Mouse (Mus musculus): ENCODE measurements around the gene Dnah7a. TPM values are rescaled to one million over a fixed set of nuclear protein-coding genes. Genes with fewer than 3 reads are reported as not detected.
"Not testable (repeated sequence)": the region's sequence is repeated elsewhere in the genome, so short reads cannot be mapped to it uniquely, and the experiment has no call there.

Gene Dnah7a
- polyA plus RNA-seq, 1 experiment from 2014 or later = 0.27 TPM

DNA sequence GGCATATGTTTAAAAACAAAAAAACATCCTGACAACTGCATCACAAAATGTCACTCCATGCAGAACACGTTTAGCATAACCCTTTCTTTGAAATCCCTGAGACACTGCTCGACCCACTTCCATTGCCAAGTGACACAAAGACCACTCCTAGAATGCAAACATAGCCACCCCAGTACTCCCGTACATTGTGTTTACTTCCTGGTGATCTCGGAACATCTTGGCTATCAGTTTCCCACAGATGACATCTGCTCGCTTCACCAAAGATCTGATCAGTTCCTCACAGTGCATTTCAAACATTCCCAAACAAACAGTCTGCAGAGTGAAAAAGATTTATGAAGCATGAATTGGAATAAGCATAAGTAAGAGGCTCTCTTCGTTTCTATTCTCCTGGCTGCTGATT, 76.6 kb downstream of the Dnah7a start:
- no peak overlapping the region for H3K4me3 ChIP-seq (ENCODE audit: low read depth, low read length)
- H3K9me3 ChIP-seq (ENCODE audit: control insufficient read depth, low read length) = no peaks in the 10 kb centered on the region
- H3K27ac ChIP-seq (replicated peaks) = no peak overlapping the region
- TF ChIP-seq CTCF (IDR thresholded peaks at IDR 0.05; ENCODE audit: low read depth) (no peak), EP300 (optimal IDR thresholded peaks at IDR 0.05) (no peak)
- no peaks in the 10 kb centered on the region for H3K27me3 ChIP-seq (ENCODE audit: control insufficient read depth, insufficient read depth, low read length)
- 14% methylated on average over 6 of the region's 6 CpGs for WGBS
- no peak for DNase-seq (ENCODE audit: low spot score)
- H3K9ac ChIP-seq (ENCODE audit: low read length) = no peak overlapping the region
- H3K4me1 ChIP-seq (replicated peaks; ENCODE audit: control insufficient read depth, insufficient read depth) = no peaks in the 10 kb centered on the region
- no peaks in the 10 kb centered on the region for H3K36me3 ChIP-seq (ENCODE audit: control insufficient read depth, insufficient read depth, low read length)
- no peak overlapping the region for H3K4me2 ChIP-seq (replicated peaks; ENCODE audit: low read depth)
- no peak for ATAC-seq (ENCODE audit: low FRiP score, low TSS enrichment)

DNA sequence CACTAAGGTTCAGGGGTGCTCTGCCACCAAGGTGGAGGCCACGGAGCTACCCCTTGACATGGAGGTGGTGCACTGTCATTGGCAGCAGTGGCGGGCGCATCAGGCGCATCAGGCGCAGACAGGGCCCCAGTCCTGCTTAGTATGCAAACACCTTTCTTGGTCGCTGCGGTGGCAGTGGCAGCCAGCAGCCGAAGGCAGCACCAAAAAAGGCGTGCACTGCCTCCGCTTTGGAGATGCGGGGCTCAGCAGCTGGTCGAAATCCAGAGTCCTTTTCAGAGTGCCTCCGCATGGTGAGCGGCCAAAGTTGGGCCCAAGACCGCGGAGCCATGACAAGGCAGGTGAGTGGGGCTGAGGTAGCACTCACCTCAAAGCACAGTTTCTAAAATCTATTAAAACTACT, 93.1 kb downstream of the Dnah7a start:
- TF ChIP-seq CTCF (IDR thresholded peaks at IDR 0.05; ENCODE audit: low read depth) (no peak), EP300 (optimal IDR thresholded peaks at IDR 0.05) (no peak)
- ATAC-seq (ENCODE audit: low FRiP score, low TSS enrichment) (no peak), DNase-seq (ENCODE audit: low spot score) (no peak)
- H3K4me3 ChIP-seq (ENCODE audit: low read depth, low read length) = no peak overlapping the region
- no peaks in the 10 kb centered on the region for H3K4me1 ChIP-seq (replicated peaks; ENCODE audit: control insufficient read depth, insufficient read depth)
- WGBS = 95% methylated on average over 16 of the region's 16 CpGs
- H3K9ac ChIP-seq (ENCODE audit: low read length) = no peak overlapping the region
- no peaks in the 10 kb centered on the region for H3K27me3 ChIP-seq (ENCODE audit: control insufficient read depth, insufficient read depth, low read length)
- H3K36me3 ChIP-seq (ENCODE audit: control insufficient read depth, insufficient read depth, low read length) = no peaks in the 10 kb centered on the region
- H3K4me2 ChIP-seq (replicated peaks; ENCODE audit: low read depth) = no peak overlapping the region
- H3K9me3 ChIP-seq (ENCODE audit: control insufficient read depth, low read length) = no peaks in the 10 kb centered on the region
- H3K27ac ChIP-seq (replicated peaks) = no peak overlapping the region

DNA sequence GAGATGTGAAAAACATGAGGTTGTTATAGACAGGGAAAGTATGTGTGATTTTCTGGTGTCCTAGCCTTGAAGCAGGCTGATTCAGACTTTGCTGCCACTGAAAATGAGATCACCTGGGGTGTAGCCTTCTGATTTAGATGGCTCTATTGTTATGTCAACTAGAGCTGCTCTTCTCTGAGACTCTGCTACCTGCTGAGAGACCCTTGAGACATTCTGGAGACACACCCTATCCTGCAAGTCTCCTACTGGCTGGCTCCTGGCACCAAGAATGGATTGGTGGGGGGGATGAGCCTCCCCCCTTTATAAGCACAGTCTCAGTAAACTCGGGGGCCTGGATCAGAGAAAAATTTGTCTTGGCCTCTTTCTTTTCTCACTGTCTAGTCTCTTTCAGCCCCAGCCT, 125.3 kb downstream of the Dnah7a start:
- not testable (repeated sequence) for H3K9me3 ChIP-seq (ENCODE audit: control insufficient read depth, low read length); H3K4me2 ChIP-seq (replicated peaks; ENCODE audit: low read depth); H3K9ac ChIP-seq (ENCODE audit: low read length); H3K27ac ChIP-seq (replicated peaks); H3K4me3 ChIP-seq (ENCODE audit: low read depth, low read length); H3K4me1 ChIP-seq (replicated peaks; ENCODE audit: control insufficient read depth, insufficient read depth); H3K36me3 ChIP-seq (ENCODE audit: control insufficient read depth, insufficient read depth, low read length); DNase-seq (ENCODE audit: low spot score); ATAC-seq (ENCODE audit: low FRiP score, low TSS enrichment); H3K27me3 ChIP-seq (ENCODE audit: control insufficient read depth, insufficient read depth, low read length)
- 10% methylated on average over 1 of the region's 1 CpGs for WGBS

DNA sequence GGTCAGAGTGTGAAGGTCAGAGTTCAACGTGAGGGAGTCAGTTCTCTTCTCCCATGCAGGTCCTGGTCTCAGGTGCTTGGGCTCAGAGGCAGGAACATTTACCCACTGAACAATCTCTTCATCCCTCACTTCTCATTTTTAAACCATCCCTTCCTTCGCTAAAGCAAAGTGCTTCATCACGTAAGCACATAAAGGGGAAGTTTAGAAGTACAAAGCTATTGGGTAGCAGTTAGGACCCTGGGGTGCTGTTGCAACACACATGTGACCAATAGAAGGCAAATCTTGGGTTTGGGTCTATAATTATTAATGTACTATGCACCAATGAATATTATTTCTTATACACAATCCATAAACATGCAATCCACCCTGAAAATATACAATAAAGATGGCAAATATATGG, 148.7 kb downstream of the Dnah7a start:
- ATAC-seq (ENCODE audit: low FRiP score, low TSS enrichment) = not testable (repeated sequence)
- WGBS = 86% methylated on average over 3 of the region's 3 CpGs

DNA sequence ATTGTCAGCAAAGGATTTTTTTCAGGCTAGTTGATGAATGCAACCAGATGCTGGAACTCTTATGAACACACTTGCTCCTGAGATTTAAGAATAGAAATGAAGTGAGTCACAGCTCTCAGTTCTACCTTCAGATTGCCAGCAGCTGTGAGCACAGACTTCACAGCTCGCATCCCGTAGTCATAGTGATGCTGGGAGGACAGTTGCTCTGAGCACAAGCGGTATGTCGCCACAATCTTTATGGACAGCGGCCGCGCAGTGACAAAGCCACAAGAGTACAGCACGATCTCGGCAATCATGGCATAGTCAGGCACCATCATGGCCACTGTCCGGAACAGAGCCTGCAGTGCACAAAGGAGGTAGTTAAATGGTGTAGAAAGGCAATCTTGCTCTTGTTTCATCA, 159.6 kb downstream of the Dnah7a start:
- not testable (repeated sequence) for ATAC-seq (ENCODE audit: low FRiP score, low TSS enrichment); DNase-seq (ENCODE audit: low spot score); H3K27me3 ChIP-seq (ENCODE audit: control insufficient read depth, insufficient read depth, low read length); H3K9ac ChIP-seq (ENCODE audit: low read length); H3K9me3 ChIP-seq (ENCODE audit: control insufficient read depth, low read length); H3K4me2 ChIP-seq (replicated peaks; ENCODE audit: low read depth); H3K4me1 ChIP-seq (replicated peaks; ENCODE audit: control insufficient read depth, insufficient read depth); H3K27ac ChIP-seq (replicated peaks); H3K36me3 ChIP-seq (ENCODE audit: control insufficient read depth, insufficient read depth, low read length); H3K4me3 ChIP-seq (ENCODE audit: low read depth, low read length)
- WGBS = 92% methylated on average over 10 of the region's 10 CpGs

More for the DNA sequence above, 148.7 kb downstream of the Dnah7a start:
- not testable (repeated sequence) for DNase-seq (ENCODE audit: low spot score); H3K9ac ChIP-seq (ENCODE audit: low read length); H3K27ac ChIP-seq (replicated peaks); H3K4me2 ChIP-seq (replicated peaks; ENCODE audit: low read depth); H3K36me3 ChIP-seq (ENCODE audit: control insufficient read depth, insufficient read depth, low read length); H3K27me3 ChIP-seq (ENCODE audit: control insufficient read depth, insufficient read depth, low read length); H3K9me3 ChIP-seq (ENCODE audit: control insufficient read depth, low read length); H3K4me3 ChIP-seq (ENCODE audit: low read depth, low read length); H3K4me1 ChIP-seq (replicated peaks; ENCODE audit: control insufficient read depth, insufficient read depth)

DNA sequence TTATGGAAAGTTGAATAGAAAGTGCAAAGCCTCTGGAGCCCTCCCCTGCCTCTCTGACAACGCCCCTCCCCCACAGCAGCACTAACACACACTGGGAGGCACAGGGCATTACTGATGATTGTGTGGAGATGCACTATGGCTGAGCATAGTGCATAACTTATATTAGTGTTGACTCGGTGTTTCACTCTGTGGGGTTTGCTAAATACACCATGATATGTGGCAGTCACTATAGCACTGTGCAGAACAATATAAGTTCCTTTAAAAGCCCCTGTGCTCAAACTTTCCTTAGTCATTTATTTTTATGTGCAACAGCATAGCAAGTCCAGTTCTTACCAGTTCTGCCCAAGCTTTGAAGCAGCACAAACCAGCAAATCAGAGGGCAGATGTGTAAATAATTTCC, 168.2 kb downstream of the Dnah7a start:
- not testable (repeated sequence) for H3K27ac ChIP-seq (replicated peaks); DNase-seq (ENCODE audit: low spot score); ATAC-seq (ENCODE audit: low FRiP score, low TSS enrichment); H3K4me3 ChIP-seq (ENCODE audit: low read depth, low read length); H3K4me1 ChIP-seq (replicated peaks; ENCODE audit: control insufficient read depth, insufficient read depth); H3K9ac ChIP-seq (ENCODE audit: low read length); H3K4me2 ChIP-seq (replicated peaks; ENCODE audit: low read depth); H3K27me3 ChIP-seq (ENCODE audit: control insufficient read depth, insufficient read depth, low read length); H3K9me3 ChIP-seq (ENCODE audit: control insufficient read depth, low read length); H3K36me3 ChIP-seq (ENCODE audit: control insufficient read depth, insufficient read depth, low read length)
- 83% methylated on average over 2 of the region's 2 CpGs for WGBS

DNA sequence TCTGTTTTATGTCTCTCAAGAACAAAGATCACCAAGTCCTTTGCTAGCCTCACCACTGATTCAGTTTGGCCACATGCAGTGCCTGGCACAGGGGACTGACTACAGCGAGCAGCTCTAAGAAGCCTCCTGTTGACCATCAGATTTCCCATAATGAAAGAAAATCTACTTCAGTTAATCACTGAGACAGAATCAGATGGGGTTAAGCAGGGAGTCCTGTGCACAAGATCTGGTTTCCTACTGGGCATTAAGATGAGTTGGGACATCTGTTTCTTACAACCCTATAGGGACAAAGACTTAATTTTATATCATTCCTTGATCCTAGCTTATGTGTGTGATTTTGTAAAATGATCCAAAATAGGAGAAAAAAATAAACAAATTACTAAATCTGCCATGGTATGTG, 171.8 kb downstream of the Dnah7a start:
- not testable (repeated sequence) for DNase-seq (ENCODE audit: low spot score); ATAC-seq (ENCODE audit: low FRiP score, low TSS enrichment); H3K27me3 ChIP-seq (ENCODE audit: control insufficient read depth, insufficient read depth, low read length); H3K9ac ChIP-seq (ENCODE audit: low read length); H3K4me3 ChIP-seq (ENCODE audit: low read depth, low read length); H3K27ac ChIP-seq (replicated peaks); H3K4me1 ChIP-seq (replicated peaks; ENCODE audit: control insufficient read depth, insufficient read depth); H3K4me2 ChIP-seq (replicated peaks; ENCODE audit: low read depth); H3K9me3 ChIP-seq (ENCODE audit: control insufficient read depth, low read length); H3K36me3 ChIP-seq (ENCODE audit: control insufficient read depth, insufficient read depth, low read length)
- 61% methylated on average over 1 of the region's 1 CpGs for WGBS

DNA sequence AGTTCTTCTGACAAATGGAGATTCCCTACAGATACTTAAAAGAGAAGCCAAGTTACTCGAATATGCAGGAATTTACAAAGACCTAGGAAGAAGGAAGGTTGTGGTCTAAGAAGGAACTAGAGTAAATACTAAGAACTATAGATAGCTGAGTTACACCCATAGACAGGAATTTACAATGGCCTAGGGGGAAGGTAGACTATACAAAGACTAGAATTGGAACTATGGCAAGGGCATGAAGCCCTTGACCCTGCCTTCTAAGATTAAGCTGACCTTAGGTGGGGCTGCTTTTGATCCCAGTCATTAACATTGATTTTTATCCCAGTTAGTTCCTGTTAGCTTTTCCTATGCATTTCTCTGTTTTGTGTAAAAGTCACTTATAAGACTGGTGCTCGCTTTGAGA, 180.6 kb downstream of the Dnah7a start:
- H3K36me3 ChIP-seq (ENCODE audit: control insufficient read depth, insufficient read depth, low read length); H3K9ac ChIP-seq (ENCODE audit: low read length); H3K27ac ChIP-seq (replicated peaks); DNase-seq (ENCODE audit: low spot score); H3K4me3 ChIP-seq (ENCODE audit: low read depth, low read length); H3K27me3 ChIP-seq (ENCODE audit: control insufficient read depth, insufficient read depth, low read length); H3K9me3 ChIP-seq (ENCODE audit: control insufficient read depth, low read length); H3K4me2 ChIP-seq (replicated peaks; ENCODE audit: low read depth); H3K4me1 ChIP-seq (replicated peaks; ENCODE audit: control insufficient read depth, insufficient read depth); ATAC-seq (ENCODE audit: low FRiP score, low TSS enrichment): not testable (repeated sequence)
- WGBS = 53% methylated on average over 2 of the region's 2 CpGs
